Mouse (Mus musculus) kidney, adult 2 months (tissue): ENCODE measurements at regions not wholly inside any gene's neighbourhood (a gene's known extent, or its start where the extent isn't known, plus 50 kb on each side); places are given as distances from the start of the nearest gene placed in this dataset.

Experiments used
- CTCF ChIP-seq: fragments of 200-500 bp; conservative IDR thresholded peaks from 2 replicates; pipeline ENCODE4 v1.5.1; 2011; ENCODE audit warnings: low read depth, mild to moderate bottlenecking, control low read depth, low read length, moderate library complexity, mixed read lengths; ENCODE audit not compliant: insufficient read depth, insufficient read length
- POLR2A ChIP-seq: fragments of 200-500 bp; IDR thresholded peaks from one replicate; pipeline ENCODE4 v1.6.1; 2011; ENCODE audit warnings: low read depth, low read length, control low read depth

GRCm38 (mm10) chr13:6751599-6751998 is 103.0 kb upstream of the Pfkp start:
- no peak for TF ChIP-seq POLR2A
- no peak for TF ChIP-seq CTCF
